Mouse (Mus musculus): Measurements from ENCODE around the gene Zfp526. TPM values are rescaled to one million over a fixed set of nuclear protein-coding genes. Genes with fewer than 3 reads are reported as not detected.

The Zfp526 gene
- polyA plus RNA-seq (2014; fragmentation: Nextera tagmentation; extraction: Ambion mirVana): 4.0 and 4.2 TPM in 2 replicates

DNA sequence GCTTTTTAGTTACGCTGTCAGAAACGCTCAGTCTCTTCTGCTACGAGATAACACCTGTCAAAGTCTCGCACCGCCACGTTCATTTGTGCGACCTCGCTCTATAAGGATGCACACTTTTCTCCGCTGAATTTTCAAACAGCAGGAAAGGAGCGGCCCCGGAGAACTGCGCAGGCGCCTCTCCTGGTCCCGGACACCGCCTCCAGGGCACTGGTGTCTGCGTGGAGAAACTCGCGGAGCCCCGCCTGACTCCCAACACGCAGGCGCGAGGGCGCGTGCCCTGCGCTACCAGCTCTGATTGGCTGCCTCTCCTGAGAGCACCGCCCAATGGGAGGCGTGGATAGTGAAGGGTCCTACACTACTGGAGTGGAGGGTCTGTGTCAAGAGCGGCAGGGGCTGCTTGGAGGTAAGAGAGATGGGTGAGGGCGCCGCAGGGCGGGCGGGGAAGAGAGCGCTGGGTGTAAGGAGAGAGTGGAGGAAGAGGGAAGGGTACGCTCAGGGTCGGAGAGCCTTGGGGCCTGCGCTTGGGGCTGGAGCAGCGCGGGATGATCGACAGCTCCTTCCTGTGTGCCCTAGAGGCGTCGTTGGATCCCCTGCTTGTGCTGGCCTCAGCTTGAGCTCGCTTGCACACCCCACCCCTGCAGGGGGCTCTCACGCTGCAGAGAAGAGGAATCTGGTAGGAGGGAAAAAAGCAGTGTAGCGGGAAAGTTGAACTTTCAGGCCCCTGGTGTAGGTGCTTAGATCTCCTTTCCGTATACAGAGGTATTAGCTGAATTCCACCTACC, at the start of gene Zfp526:
TSS of gene Zfp526 (plus strand) at position 324 of the 782 bp plus-strand sequence.
- Histone ChIP-seq H3K36me3 (ENCODE audit: control insufficient read depth, insufficient read depth, low read length) (peaks cover 20% of the 10 kb centered on the region), H3K27ac (ENCODE audit: low read depth, low read length) (peak within 1 kb of the TSS; percentile 97), H3K27me3 (replicated peaks; ENCODE audit: control insufficient read depth, insufficient read depth, low read length) (no peaks in the 10 kb centered on the region), H3K9ac (ENCODE audit: low read depth, low read length) (peak within 1 kb of the TSS; percentile 89), H3K4me3 (ENCODE audit: low read depth, low read length) (peak within 1 kb of the TSS; percentile 88), H3K9me3 (ENCODE audit: control insufficient read depth, low read length) (no peaks in the 10 kb centered on the region), H3K4me1 (replicated peaks; ENCODE audit: control insufficient read depth, insufficient read depth, low read length) (peaks cover 35% of the 10 kb centered on the region), H3K4me2 (peak within 1 kb of the TSS; percentile 90)
- WGBS: under 1% methylated on average over 45 of the region's 45 CpGs
- ATAC-seq (replicated peaks; ENCODE audit: low FRiP score): peak; percentile 85
- DNase-seq (ENCODE audit: low spot score): peak; percentile 97

DNA sequence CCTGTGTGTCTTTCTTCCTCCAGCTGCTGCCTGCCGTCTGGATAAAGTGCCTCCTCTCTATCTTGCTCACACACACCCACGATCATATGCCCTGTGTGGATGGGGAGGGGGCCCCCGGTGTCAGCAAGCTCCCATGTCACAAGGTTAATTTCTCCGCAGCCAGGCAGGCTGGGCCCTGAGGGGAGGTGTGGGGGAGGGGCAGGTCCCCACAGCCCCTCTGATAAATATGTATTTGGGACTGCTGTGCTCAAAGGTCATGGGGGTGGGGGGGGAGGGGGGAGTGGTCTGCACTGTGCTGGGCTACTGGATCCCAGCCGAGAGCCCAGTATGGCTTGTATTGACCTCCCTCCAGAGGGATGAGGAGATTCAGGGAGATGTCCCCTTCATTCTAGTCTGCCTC, 48.6 kb upstream of the Zfp526 start:
- Histone ChIP-seq H3K9me3 (ENCODE audit: control insufficient read depth, low read length) (no peaks in the 10 kb centered on the region), H3K36me3 (ENCODE audit: control insufficient read depth, insufficient read depth, low read length) (no peaks in the 10 kb centered on the region), H3K4me2 (no peak overlapping the region), H3K27me3 (replicated peaks; ENCODE audit: control insufficient read depth, insufficient read depth, low read length) (peaks cover 40% of the 10 kb centered on the region), H3K9ac (ENCODE audit: low read depth, low read length) (no peak overlapping the region), H3K27ac (ENCODE audit: low read depth, low read length) (no peak overlapping the region), H3K4me3 (ENCODE audit: low read depth, low read length) (no peak overlapping the region), H3K4me1 (replicated peaks; ENCODE audit: control insufficient read depth, insufficient read depth, low read length) (peaks cover 7% of the 10 kb centered on the region)
- no peak for ATAC-seq (replicated peaks; ENCODE audit: low FRiP score)
- no peak for DNase-seq (ENCODE audit: low spot score)
- WGBS: 26% methylated on average over 5 of the region's 5 CpGs

DNA sequence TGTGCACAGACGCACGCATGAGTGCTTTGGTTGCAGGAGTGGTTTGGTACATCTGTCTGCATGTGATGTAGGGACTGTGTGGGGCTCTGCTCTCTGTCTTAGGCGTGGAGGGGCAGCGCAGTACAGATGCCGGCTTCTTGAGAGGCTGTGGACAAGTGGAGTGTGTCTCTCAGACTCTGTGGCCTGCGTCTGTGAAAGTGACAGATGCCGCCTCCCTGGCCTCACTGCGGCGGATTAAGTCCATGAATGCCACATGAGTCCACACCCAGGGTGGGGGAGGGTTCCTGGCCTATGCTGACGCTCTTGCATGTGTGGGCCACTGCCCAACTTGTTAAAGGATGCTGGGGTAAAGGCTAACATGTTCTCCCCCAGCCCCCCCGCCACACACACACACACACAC, 46.9 kb upstream of the Zfp526 start:
- DNase-seq (ENCODE audit: low spot score) (no peak), ATAC-seq (replicated peaks; ENCODE audit: low FRiP score) (no peak)
- 71% methylated on average over 11 of the region's 11 CpGs for WGBS
- H3K36me3 ChIP-seq (ENCODE audit: control insufficient read depth, insufficient read depth, low read length): no peaks in the 10 kb centered on the region
- no peak overlapping the region for H3K9ac ChIP-seq (ENCODE audit: low read depth, low read length)
- no peak overlapping the region for H3K27ac ChIP-seq (ENCODE audit: low read depth, low read length)
- peaks cover 7% of the 10 kb centered on the region for H3K4me1 ChIP-seq (replicated peaks; ENCODE audit: control insufficient read depth, insufficient read depth, low read length)
- H3K27me3 ChIP-seq (replicated peaks; ENCODE audit: control insufficient read depth, insufficient read depth, low read length): peaks cover 53% of the 10 kb centered on the region
- H3K4me3 ChIP-seq (ENCODE audit: low read depth, low read length): no peak overlapping the region
- no peak overlapping the region for H3K4me2 ChIP-seq
- H3K9me3 ChIP-seq (ENCODE audit: control insufficient read depth, low read length): no peaks in the 10 kb centered on the region

DNA sequence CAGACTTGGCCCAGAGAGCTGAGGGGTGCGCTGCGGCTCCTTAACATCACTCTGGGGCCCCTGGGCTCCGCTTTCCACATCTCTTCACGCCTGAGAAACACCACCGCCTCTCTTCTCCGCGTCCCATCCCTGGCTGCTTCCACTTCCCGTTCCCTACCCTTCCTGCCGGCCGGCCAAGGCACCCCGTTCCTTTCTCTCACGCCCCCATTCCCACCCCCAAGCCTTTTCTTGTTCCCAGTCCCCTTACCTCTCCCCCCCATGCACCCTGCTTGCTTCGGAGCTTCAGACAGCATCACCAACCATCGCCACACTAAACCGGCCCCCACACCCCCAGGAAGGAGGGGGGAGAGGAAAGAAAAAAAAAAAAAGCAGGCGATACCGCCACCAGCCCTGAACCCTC, 42.9 kb upstream of the Zfp526 start:
- H3K4me1 ChIP-seq (replicated peaks; ENCODE audit: control insufficient read depth, insufficient read depth, low read length): peaks cover 5% of the 10 kb centered on the region
- ATAC-seq (replicated peaks; ENCODE audit: low FRiP score) (no peak), DNase-seq (ENCODE audit: low spot score) (no peak)
- H3K27me3 ChIP-seq (replicated peaks; ENCODE audit: control insufficient read depth, insufficient read depth, low read length): peaks cover 85% of the 10 kb centered on the region
- no peak overlapping the region for H3K27ac ChIP-seq (ENCODE audit: low read depth, low read length)
- no peak overlapping the region for H3K9ac ChIP-seq (ENCODE audit: low read depth, low read length)
- H3K4me3 ChIP-seq (ENCODE audit: low read depth, low read length): peak overlapping the region; percentile 47
- peak overlapping the region; percentile 81 for H3K4me2 ChIP-seq
- WGBS: 2% methylated on average over 17 of the region's 17 CpGs
- no peaks in the 10 kb centered on the region for H3K9me3 ChIP-seq (ENCODE audit: control insufficient read depth, low read length)
- no peaks in the 10 kb centered on the region for H3K36me3 ChIP-seq (ENCODE audit: control insufficient read depth, insufficient read depth, low read length)

DNA sequence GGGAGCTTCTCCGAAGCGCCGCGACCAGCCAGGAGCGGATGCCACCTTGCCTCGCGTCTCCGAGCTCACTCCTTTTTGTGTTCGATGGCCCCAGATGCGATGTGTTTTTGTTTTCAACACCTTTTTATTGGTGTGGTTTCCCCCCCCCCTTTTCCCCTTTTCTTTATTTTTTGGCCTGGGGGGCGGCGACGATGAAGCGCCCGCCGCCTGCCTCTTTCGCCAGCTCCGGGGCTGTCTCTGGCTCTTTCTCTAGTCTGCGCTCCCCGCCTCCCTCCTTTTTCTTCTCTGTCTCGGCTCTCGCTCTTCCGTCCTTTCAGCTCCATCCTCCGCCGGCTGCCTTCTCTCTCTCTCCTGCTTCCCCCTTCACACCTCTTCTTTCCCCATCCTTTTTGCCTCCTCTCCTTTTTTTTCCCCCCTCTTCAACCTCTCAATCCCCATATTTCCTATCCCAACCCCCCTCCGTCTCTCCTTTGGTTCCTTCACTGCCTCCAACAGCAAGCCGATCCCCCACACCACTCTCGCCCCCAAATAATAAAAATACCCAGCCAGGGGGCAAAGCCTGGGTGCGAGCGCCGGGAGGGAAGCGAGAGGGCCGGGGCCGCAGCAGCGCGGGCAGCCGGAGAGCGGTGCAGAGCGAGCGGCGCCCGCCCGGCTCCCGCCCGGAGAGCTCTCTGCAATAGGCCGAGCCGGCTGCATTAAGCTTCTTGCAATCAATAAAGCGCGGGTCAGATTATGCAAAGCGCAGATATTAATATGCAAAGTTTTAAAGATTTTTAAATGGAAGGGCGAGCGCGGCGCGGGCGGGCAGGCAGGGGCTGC, 42.2 kb upstream of the Zfp526 start:
- Histone ChIP-seq H3K9me3 (ENCODE audit: control insufficient read depth, low read length) (no peaks in the 10 kb centered on the region), H3K4me1 (replicated peaks; ENCODE audit: control insufficient read depth, insufficient read depth, low read length) (peaks cover 5% of the 10 kb centered on the region), H3K4me2 (peak overlapping the region; percentile 81), H3K27ac (ENCODE audit: low read depth, low read length) (no peak overlapping the region), H3K4me3 (ENCODE audit: low read depth, low read length) (peak overlapping the region; percentile 47), H3K9ac (ENCODE audit: low read depth, low read length) (no peak overlapping the region), H3K27me3 (replicated peaks; ENCODE audit: control insufficient read depth, insufficient read depth, low read length) (peaks cover 83% of the 10 kb centered on the region), H3K36me3 (ENCODE audit: control insufficient read depth, insufficient read depth, low read length) (no peaks in the 10 kb centered on the region)
- peak; percentile 59 for ATAC-seq (replicated peaks; ENCODE audit: low FRiP score)
- no peak for DNase-seq (ENCODE audit: low spot score)
- 3% methylated on average over 50 of the region's 56 CpGs for WGBS

DNA sequence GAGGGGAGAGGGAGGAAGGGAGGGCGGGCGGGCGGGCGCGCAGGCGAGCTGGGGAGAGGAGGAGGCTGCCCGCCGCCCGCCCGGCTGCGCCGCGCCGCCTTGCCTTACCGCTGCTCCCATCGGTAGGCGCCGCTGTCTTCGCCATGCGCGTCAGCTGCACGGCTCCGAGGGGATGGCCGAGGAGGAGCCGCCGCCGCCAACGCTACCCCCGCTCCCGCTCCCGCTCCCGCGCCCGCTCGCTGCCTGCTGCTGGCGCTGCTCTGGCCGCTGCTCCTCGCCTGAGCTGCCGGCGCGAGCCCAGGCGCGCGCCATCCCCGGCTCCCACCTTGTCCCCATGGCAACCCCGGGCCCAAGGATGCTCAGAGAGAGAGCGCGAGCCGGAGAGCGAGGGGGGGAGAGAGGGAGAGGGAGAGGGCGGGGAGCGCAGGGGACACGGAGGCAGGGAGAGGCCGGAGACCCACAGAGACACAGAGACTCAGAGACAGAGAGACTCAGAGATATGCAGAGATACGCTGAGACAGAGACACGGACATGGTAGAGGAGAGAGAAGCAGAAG, 41.5 kb upstream of the Zfp526 start, which contains the start of gene Pou2f2:
TSS of gene Pou2f2 (minus strand) at position 121 of the 556 bp plus-strand sequence.
- Histone ChIP-seq H3K4me3 (ENCODE audit: low read depth, low read length) (peak within 1 kb of the TSS; percentile 47), H3K4me2 (peak within 1 kb of the TSS; percentile 81), H3K27ac (ENCODE audit: low read depth, low read length) (no peak within 1 kb of the TSS), H3K27me3 (replicated peaks; ENCODE audit: control insufficient read depth, insufficient read depth, low read length) (peaks cover 78% of the 10 kb centered on the region), H3K4me1 (replicated peaks; ENCODE audit: control insufficient read depth, insufficient read depth, low read length) (peaks cover 7% of the 10 kb centered on the region), H3K36me3 (ENCODE audit: control insufficient read depth, insufficient read depth, low read length) (no peaks in the 10 kb centered on the region), H3K9ac (ENCODE audit: low read depth, low read length) (no peak within 1 kb of the TSS), H3K9me3 (ENCODE audit: control insufficient read depth, low read length) (no peaks in the 10 kb centered on the region)
- whole genome bisulfite sequencing: under 1% methylated on average over 46 of the region's 56 CpGs
- DNase-seq (ENCODE audit: low spot score): peak; percentile 77
- ATAC-seq (replicated peaks; ENCODE audit: low FRiP score): peak; percentile 79

DNA sequence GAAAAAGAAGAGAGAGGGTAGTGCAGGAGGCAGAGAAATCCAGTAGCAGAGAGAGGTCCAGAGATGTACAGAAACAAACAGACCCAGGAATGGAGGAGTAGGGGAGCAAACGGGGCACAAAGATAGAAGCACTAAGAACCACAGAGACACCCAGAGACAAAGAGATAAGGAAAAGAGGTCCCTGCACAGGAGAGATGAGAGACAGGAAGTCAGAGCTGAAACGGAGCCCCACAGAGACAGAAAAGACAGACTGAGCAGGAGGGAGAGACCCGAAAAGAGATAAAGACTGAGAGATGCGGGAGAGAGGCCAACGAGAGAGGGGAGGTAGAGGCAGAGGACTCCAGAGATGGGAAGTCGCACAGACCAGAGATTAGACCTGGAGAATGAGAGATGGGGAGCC, 40.7 kb upstream of the Zfp526 start:
- Histone ChIP-seq H3K36me3 (ENCODE audit: control insufficient read depth, insufficient read depth, low read length) (no peaks in the 10 kb centered on the region), H3K4me3 (ENCODE audit: low read depth, low read length) (0 out of 2 replicates have a peak overlapping the region, but pooled peaks have one; percentile 47), H3K9ac (ENCODE audit: low read depth, low read length) (no peak overlapping the region), H3K27me3 (replicated peaks; ENCODE audit: control insufficient read depth, insufficient read depth, low read length) (peaks cover 75% of the 10 kb centered on the region), H3K4me2 (peak overlapping the region; percentile 81), H3K27ac (ENCODE audit: low read depth, low read length) (no peak overlapping the region), H3K9me3 (ENCODE audit: control insufficient read depth, low read length) (no peaks in the 10 kb centered on the region), H3K4me1 (replicated peaks; ENCODE audit: control insufficient read depth, insufficient read depth, low read length) (peaks cover 7% of the 10 kb centered on the region)
- WGBS: 5% methylated on average over 6 of the region's 6 CpGs
- no peak for ATAC-seq (replicated peaks; ENCODE audit: low FRiP score)
- DNase-seq (ENCODE audit: low spot score): no peak

DNA sequence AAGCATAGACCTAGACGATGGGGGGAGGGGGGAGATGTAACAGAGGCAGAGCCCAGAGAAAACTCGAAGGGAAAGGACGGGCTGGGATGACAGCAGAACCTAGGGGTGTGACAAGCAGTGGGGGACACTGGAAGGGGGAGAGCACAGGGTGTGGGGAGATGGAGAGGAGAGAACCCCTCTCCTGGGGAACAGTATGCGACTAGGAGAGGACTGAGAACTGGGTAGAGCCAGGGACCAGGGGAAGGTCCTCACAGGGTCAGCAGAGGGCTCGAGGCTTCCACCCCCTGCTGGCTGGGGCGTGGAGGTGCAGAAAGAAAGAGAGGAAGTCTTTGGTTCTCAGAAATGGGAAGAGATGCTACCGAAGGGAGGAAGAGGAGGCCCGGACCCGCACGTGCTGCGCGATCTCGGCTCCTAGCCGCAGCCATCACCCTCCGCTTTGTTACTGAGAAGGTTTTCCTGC, 39.9 kb upstream of the Zfp526 start:
- peak; percentile 67; the same call in 1 of the 2 replicates for ATAC-seq (replicated peaks; ENCODE audit: low FRiP score)
- 3% methylated on average over 15 of the region's 15 CpGs for WGBS
- H3K4me3 ChIP-seq (ENCODE audit: low read depth, low read length): peak overlapping the region; percentile 25

More for the DNA sequence above, 39.9 kb upstream of the Zfp526 start:
- peak overlapping the region; percentile 53 for H3K4me2 ChIP-seq
- no peaks in the 10 kb centered on the region for H3K9me3 ChIP-seq (ENCODE audit: control insufficient read depth, low read length)
- peaks cover 67% of the 10 kb centered on the region for H3K27me3 ChIP-seq (replicated peaks; ENCODE audit: control insufficient read depth, insufficient read depth, low read length)
- no peak overlapping the region for H3K9ac ChIP-seq (ENCODE audit: low read depth, low read length)
- H3K27ac ChIP-seq (ENCODE audit: low read depth, low read length): no peak overlapping the region
- H3K36me3 ChIP-seq (ENCODE audit: control insufficient read depth, insufficient read depth, low read length): no peaks in the 10 kb centered on the region
- H3K4me1 ChIP-seq (replicated peaks; ENCODE audit: control insufficient read depth, insufficient read depth, low read length): peaks cover 7% of the 10 kb centered on the region
- no peak for DNase-seq (ENCODE audit: low spot score)

All from liver, embryonic 11.5 days (tissue).